Mouse (Mus musculus) T-cell, adult 2 months (primary cell): ENCODE data around the gene Borcs6.
A peak's percentile ranks its signal among the peaks of the same experiment; 100 is the strongest.
"Not testable (repeated sequence)": the region's sequence is repeated elsewhere in the genome, so short reads cannot be mapped to it uniquely, and the experiment has no call there.

Experiments used
- DNase-seq: peaks from one replicate; pipeline ENCODE4 v3.0.0; 2022; ENCODE audit warnings: low spot score

The Borcs6 gene

DNA sequence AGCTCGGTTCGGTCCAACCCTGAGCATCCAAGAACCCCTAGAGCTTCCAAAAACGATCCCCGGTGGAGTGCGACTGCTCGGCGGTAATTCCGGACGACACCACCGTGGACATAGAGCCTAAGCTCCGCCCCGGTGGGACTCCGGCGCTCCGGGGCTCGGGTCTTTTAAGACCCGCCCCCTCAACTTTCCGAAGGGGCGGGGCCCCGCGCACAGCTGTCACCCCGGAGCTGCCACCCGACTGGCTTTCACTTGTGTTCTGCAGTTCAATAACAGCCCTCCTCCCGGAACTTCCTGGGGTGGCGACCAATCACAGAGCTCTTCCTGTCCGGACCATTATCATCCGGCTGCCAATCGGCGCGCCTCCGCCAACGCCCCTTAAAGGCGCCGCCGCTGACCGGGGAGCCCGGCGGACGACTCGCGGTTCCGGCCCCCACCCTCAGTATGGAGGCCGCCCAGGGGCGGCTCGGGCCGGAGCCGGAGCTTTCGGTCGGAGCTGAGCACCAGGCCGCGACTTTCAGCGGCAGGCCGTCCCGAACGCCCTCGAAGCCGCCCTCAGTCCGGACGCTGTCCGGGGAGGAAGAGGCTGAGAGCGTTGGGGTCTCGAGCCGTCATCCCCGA is at the start of gene Borcs6:
Gene Borcs6, plus strand, starts transcription at position 361 of the 618 bp plus-strand sequence.
- peak; percentile 96 for DNase-seq

DNA sequence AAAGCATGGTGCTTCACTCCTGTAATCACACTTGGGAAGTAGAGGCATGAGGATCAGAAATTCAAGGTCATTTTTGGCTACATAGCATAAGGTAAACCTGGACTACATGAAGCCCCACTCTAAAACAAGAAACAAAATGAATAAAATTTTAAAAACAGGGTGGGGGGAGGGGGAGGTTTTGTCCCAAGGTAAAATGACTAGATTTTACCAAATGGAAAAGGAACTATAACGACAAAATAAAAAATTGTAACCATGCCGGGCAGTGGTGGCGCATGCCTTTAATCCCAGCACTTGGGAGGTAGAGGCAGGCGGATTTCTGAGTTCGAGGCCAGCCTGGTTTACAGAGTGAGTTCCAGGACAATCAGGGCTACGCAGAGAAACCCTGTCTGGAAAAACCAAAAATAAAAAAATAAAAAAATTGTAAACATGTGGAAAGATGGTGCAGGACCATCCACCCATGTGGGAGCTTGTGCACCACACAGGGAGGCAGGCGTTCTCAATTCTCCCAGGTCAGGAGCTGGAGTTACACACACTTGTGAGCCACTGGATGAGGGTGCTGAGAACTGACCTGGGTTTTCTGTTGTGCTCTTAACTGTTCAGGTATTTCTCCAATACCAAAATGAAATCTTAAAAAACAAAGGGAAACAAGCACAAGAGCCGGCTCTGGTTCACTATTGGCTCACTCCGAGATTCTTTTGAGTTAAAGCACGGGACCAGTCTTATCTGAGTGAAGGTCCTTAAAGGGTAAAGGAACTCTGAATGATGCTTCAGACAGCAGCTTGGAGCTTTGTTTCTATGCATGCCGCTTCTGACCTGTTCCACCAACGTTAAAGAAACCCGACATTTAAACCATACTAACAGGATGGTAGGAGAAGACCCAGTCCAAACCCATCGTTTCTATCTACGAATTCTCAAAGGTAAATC is 48.9 kb upstream of the Borcs6 start:
- no peak for DNase-seq

DNA sequence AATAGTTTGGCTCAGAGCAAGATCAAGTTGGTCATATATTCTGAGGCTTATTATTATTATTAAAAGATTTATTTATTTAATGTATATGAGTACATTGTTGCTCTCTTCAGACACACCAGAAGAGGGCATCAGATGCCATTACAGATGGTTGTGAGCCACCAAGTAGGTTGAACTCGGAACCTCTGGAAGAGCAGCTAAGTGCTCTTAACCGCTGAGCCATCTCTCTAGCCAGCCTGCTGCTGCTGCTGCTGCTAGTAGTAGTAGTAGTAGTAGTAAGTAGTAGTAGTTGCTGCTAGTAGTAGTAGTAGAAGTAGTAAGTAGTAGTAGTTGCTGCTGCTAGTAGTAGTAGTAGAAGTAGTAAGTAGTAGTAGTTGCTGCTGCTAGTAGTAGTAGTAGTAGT is 48.1 kb upstream of the Borcs6 start:
- not testable (repeated sequence) for DNase-seq

DNA sequence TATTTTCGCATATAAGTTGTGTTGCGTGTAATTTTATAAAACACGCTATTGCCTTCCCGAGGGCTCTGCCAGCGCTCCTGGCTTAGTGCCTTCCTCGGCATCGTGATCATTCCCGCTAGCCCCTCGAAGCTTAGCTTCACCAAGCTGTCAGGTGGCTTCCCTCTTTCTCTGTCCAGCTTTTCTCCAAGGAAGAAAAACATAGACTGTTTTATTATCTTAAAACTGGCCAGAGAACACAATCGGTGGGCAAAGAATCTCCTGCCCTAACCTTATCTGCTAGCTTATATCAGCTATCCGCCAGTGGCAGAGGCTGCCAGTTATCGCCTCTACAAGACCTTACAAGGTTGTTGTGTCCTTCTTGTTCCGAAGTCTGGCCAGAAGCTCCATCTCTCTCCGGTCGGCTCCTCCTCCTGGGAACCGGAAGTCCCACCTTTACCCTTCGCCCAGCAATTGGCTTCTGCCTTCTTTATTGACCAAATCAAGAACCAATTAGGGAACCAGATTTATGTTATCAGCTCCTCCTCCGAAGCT is 47.4 kb upstream of the Borcs6 start:
- DNase-seq = peak; percentile 87

DNA sequence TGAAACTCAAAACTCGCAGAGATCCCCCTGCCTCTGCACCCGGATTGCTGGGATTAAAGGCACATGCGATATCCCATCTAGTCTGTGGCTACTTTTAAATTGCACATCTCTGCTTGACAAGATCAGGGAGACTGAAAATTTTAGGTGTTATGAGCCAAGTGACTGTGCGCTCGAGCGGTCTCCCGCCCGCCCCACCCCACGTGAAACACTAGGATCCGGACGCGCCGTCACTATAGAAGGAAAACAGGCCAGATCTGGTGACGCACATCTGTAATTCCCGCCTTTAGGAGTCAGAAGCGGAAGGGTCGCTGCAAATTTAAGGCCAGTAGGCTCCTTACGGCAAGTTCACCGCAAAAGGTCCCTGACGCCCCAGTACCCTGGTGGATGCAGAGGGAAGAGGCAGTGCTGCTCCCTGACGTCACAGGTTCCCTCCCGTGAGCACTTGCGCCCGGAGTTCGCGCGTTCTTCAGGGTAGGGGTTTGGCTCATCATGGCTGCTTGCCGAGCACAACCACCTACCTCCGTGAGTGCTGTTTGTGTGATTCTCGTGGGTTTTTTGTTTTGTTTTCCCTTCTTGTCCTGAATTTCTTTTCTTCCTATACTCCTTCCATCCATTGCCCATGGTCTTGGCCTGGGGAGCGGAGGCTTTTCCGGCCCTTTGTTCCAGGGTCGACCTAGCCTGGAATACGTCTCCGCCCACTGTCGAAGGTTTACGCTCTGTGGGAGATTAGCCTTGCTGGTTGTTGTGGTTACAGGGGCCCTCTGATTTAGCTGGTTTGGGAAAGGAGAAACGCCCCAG is 43.7 kb upstream of the Borcs6 start, which contains the start of gene Ctc1:
Gene Ctc1, plus strand, starts transcription at position 268 of the 798 bp plus-strand sequence.
- peak; percentile 94 for DNase-seq

DNA sequence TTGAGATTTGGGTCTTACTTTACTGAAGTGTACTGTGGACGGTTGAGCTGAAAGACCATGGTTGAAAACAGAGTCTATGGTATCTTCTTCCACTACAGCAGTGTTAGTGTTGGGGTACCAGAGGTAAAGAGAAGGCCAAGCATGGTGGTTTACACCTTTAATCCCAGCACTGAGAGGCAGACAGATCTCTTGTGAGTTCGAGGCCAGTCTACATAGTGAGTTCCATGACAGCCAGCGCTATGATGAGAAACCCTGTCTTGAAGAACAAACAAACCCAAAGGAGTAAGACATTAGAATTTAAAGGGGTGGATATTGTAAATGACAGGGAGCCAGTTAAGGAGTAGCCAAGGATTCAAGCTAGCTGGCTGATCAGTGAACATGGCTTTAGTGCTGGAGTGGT is 42.8 kb upstream of the Borcs6 start:
- DNase-seq = no peak

DNA sequence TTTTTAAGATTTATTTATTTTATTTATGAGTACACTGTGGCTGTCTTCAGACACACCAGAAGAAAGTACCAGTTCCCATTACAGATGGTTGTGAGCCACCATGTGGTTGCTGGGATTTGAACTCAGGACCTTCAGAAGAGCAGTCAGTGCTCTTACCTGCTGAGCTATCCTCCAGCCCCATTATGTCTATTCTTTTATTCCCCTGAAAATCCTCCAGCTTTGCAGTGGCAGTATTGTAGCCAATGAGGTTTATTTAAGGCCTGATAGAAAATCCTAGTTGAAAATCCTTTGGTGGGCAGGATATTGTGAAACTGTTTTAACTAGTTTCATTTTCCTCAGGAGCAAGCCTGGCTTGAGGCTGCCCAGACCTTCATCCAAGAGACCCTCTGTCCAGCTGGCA is 38.8 kb upstream of the Borcs6 start:
- DNase-seq = no peak

DNA sequence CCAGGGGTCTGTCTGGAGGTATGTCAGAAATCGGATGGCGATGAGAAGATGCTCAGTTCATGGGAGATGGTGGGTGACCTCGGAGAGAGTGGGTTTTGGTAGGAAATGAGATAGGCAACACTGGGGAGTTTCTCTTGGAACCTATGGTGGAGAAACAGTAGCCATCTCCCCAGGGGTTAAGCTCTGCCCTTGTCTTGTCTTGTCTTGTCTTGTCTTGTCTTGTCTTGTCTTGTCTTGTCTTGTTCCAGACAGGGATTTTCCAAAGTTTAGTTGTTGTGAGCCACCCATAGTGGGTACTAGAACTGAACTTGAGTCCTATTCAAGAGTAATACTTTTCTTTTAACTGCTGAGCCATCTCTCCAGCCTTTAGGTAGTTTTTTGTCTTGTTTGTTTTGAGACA is 33.0 kb upstream of the Borcs6 start:
- DNase-seq = no peak

DNA sequence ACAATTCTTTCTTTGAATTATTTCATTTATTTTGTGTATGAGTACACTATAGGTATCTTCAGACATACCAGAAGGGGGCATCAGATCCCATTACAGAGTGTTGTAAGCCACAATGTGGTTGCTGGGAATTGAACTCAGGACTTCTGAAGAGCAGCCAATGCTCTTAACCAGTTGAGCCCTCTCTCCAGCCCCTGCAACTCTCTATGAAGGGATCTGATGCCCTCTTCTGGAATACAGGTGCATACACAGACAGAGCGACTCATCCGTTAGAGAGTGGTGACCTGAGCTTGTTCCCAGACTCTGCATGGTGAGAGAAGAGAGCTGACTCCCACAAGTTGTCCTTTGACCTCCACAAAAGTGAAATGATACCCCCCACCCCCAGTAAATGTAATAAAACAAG is 30.7 kb upstream of the Borcs6 start:
- no peak for DNase-seq

DNA sequence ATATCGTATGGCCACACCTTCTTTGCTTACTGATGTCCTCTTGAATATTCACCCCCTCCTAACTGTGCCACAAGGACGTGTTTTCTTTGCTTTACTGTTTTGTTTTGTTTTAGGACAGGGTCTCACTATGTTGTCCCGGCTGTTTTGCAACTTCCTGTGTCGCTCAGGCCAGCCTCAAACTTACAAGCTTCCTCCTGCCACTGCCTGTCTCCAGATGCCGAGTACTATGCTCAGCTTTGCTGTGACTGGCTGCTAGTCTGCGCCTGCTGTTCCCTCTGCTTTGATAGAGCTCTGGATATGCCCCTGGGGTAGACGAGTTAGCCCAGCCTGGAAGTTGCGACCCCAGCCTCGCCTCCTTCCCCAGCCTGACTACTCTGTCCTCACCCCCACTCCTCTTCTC is 26.0 kb upstream of the Borcs6 start:
- no peak for DNase-seq

DNA sequence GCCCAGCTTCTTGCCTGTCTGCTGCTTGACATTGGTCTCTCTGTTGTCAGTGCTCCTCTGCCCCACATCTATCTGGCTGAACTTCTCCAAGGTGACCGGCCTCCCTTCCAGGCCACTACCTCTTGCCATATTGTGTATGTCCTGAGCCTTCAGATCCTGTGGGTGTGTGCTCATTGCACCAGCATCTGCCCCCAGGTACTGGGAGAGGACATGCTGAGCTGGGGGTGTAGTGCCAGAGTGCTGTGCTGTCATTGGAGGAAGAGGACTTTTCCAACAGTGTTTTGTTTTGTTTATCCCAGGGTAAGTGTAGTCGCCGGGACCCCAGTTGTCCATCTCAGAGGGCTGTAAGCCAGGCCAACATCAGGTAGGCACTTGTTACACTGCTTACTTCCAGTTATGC is 24.9 kb upstream of the Borcs6 start:
- no peak for DNase-seq

DNA sequence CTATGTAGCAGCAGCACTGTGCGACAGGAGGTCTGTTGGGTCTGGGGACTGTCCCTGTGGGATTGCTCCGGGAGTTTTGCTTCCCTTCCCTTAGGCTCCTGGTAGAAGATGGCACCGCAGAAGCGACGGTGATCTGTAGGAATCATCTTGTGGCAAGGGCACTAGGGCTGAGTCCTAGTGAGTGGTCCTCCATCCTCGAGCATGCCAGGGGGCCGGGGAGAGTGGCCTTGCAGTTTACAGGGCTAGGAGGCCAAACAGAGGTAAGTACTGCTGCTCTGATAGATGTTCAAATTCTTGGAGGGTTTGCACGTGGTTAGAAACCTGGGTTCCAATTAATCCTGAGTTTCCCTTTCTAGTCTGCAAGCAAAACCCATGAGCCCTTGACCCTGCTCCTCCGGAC is 24.1 kb upstream of the Borcs6 start:
- no peak for DNase-seq

DNA sequence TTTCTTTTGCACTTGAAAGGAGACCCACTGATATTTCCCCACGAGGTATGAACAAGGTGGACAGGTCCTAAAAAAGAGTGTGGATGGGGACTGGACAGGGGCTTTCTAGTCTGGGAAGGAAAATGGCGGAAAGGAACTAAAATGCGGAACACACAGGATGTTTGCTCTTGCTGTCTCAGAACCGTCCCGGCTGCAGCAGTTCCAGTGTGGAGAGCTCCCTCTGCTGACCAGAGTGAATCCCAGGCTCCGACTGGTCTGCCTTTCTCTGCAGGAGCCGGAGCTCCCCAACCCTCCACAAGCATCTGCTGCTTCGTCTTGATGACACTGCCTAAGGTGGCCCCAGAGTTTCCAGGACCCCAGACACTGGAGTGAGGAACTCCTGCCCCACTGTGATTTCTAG is 23.7 kb upstream of the Borcs6 start:
- DNase-seq = peak; percentile 78

DNA sequence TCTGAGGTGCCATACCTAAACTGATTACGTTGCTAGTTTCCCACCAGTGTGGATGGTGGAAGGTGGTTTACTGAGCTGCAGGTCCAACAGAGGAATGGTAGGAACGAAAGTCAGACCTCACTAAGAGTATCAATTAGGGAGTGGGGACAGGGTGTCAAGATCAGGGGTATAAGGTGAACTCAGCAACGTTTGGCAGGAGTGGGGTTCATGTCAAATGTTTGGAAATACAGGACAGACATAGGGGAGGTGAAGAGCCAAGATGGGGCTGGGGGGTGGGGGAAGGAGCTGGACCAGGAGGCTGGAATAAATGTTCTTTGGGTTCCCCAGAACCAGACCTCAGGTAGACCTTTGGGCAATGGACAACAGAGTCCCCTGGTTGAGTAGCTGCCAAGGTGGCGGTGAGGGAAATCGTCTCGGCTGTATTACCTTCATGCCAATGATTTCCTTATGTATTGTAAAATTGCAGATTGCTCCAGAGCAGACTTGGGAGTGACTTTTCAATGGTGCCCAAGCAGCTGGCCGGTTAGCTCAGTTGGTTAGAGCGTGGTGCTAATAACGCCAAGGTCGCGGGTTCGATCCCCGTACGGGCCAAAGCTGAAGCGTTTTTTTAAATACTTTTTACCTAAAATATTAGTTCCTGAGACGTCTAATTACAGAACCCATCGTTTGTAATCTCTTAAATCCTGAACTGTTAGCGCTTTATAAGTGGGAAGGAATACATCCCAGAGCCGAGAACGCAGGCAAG is 22.9 kb upstream of the Borcs6 start:
- peak; percentile 81 for DNase-seq

DNA sequence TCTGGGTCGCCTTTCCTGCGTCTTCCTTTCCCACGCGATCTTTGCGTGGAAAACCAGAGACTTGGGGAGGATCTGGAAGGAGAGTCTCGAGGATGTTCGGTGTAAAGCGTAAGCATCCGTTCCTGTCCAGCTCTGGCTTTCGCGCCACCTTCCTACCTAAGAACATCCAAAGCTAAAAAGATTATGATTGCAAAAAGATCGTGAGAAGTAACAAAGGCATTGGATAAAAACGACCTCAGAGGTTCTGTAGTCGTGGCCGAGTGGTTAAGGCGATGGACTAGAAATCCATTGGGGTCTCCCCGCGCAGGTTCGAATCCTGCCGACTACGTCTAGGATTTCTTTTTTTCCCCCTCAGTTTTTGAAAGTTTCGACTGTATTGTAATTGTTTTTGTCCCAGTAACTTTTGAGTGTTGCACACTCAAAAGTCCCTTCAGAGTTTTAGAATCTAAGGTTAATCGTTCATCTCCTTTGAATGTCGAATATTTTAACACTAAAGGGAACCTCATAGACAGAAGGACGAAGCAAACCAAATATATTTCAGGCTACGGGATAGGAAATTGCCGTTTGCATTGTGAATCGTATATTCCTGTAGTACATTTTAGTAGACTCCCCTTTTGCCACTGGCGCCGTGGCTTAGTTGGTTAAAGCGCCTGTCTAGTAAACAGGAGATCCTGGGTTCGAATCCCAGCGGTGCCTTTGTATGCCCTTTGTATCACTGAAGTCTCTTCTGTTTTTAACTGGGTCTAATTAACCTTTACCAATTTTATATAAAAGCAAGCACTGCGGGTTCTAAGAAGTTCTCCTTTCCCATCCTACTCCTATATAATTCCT is 22.1 kb upstream of the Borcs6 start:
- DNase-seq = peak; percentile 79

DNA sequence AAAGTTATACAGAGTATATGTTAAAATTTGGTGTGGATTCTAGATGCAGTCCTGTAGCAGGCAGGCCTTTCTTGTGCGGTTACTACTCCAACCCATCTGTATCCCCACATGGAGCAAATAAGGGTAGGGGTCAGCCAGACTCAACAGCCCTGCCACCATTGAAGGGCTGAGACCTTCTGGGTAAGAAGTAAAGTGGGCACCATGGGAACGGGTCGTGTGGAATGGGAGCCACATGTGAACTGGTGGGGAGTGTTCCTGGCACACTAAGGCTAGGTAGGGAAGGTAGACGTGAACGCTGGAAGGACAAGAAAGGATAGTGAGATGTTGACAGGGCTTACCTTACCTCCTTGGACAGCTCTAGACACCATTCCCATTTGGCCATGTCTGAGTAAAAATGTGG is 21.3 kb upstream of the Borcs6 start:
- DNase-seq = no peak

DNA sequence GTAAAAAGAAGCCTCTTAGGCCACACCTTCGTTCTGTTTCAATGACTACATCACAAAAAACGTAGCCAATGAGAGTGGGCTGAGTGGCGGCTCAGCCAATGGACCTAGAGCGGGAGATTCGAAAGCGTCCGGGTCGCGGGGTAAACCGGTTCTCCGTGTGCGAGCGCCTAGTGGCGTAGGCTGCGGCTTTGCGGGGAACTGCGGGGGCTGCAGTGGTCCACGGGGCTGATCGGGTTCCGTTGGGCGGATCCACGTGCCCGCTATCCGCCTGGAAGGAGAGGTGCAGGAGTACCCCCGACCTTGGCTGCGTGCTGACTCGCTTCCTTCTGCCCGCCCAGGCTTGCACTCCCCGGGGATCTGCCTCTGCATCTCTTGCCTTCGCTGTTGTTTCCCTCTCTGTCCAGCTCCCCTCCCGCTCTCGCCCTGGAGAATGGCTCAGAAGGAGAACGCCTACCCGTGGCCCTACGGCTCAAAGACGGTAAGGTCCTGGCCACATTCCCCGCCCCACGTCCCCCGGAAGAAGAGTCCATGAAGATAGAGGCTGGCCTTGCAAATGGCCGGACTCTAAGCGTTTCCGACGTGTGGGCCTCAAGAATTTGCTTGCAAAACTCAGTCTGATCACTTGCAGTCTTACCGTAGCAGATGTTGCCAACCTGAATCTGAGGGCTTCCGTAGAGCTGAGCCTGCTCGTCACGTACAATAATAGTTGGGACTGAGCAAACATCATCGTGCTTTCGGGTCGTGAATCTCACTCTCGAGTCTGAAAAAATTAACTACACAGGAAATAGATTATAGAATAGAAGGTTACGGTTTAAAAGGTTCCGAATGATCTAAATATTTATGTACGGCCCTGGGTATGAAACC is 13.8 kb upstream of the Borcs6 start, which contains the start of gene Aurkb:
Gene Aurkb, plus strand, starts transcription at position 117 of the 864 bp plus-strand sequence.
- peak; percentile 80 for DNase-seq

DNA sequence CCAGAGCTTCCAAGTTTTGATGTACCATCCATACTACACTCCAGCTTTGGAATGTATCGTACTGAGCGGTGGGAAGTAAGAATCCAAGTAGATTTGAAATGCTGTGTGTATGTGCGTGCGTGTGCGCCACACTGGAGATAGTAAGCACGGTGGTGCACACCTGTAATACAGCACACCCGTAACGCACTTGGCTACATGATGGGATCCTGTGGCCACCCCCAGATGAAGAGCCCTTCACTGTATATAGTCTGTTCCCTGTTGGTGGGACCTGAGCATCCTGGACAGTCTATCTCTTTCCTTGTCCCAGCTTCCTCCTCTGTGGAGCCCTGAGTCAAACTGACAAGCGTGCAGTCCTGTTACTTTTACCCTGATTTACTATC is 13.1 kb upstream of the Borcs6 start:
- DNase-seq = no peak

DNA sequence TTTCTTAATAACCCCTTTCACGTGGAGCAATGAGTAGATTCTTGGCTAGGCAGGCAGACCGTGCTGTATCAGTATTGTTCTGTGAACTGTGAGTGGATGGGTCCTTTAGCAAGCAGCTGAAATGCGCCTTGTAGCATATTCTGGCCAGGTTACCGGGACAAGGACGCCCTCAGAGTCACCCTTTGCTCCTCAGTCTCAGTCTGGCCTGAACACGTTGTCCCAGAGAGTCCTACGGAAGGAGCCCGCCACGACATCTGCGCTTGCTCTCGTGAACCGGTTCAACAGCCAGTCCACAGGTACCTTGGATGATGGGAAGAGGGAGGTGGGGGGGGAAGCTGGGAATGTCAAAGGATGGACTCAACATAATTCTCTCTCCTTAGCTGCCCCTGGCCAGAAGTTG is 11.9 kb upstream of the Borcs6 start:
- no peak for DNase-seq

DNA sequence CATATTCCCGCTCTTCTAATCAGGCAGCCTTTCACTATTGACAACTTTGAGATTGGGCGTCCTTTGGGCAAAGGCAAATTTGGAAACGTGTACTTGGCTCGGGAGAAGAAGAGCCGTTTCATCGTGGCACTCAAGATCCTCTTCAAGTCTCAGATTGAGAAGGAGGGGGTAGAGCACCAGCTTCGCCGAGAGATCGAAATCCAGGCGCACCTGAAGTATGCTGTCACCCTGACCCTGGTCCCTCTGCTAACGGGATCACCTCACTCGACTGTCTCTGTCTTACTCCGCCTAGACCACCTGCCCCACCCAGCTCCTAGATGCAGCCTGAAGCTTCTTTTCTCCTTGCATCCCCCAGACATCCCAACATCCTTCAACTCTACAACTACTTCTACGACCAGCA is 11.4 kb upstream of the Borcs6 start:
- no peak for DNase-seq
